Mouse (Mus musculus) hindbrain, postnatal 0 days (tissue): ENCODE data around the gene BC067074. TPM values are rescaled to one million over a fixed set of nuclear protein-coding genes. Genes with fewer than 3 reads are reported as not detected.
A peak's percentile ranks its signal among the peaks of the same experiment; 100 is the strongest.

Source experiments
- ATAC-seq: fragments of 200-750 bp; cut with Nextera tagmentation; 2 replicates; pipeline ENCODE4 v1.8.0; 2017; ENCODE audit warnings: mild to moderate bottlenecking, moderate TSS enrichment, moderate library complexity
- DNase-seq: peaks from one replicate; pipeline ENCODE4 v3.0.0-alpha.2; 2015; ENCODE audit warnings: low spot score
- H3K27ac ChIP-seq: fragments of 300-500 bp; sonication (generic); 2 replicates; pipeline ENCODE4 v1.5.1; 2014; ENCODE audit warnings: mild to moderate bottlenecking
- H3K27me3 ChIP-seq: fragments of 300-500 bp; sonication (generic); 2 replicates; pipeline ENCODE4 v1.6.1; 2014; ENCODE audit warnings: low read length, mixed read lengths; ENCODE audit not compliant: insufficient read depth
- H3K36me3 ChIP-seq: fragments of 300-500 bp; sonication (generic); 2 replicates; pipeline ENCODE4 v1.6.1; 2014; ENCODE audit warnings: low read length, mixed read lengths; ENCODE audit not compliant: insufficient read depth
- H3K4me1 ChIP-seq: fragments of 300-500 bp; sonication (generic); 2 replicates; pipeline ENCODE4 v1.6.1; 2014; ENCODE audit warnings: antibody characterized with exemption, low read length, mixed read lengths; ENCODE audit not compliant: insufficient read depth
- H3K4me2 ChIP-seq: fragments of 300-500 bp; sonication (generic); 2 replicates; pipeline ENCODE4 v1.6.1; 2014; ENCODE audit warnings: low read depth, mild to moderate bottlenecking, low read length, moderate library complexity, mixed read lengths
- H3K4me3 ChIP-seq: fragments of 300-500 bp; sonication (generic); 2 replicates; pipeline ENCODE4 v1.5.1; 2014; ENCODE audit warnings: low read length
- H3K9ac ChIP-seq: fragments of 300-500 bp; sonication (generic); replicated peaks from 2 replicates; pipeline ENCODE4 v1.6.1; 2014; ENCODE audit warnings: mild to moderate bottlenecking, low read length, moderate library complexity, mixed read lengths
- H3K9me3 ChIP-seq: fragments of 300-500 bp; sonication (generic); 2 replicates; pipeline ENCODE4 v1.6.1; 2016; ENCODE audit warnings: low read length, mixed read lengths
- CTCF ChIP-seq: IDR thresholded peaks from 2 replicates; pipeline ENCODE4 v1.5.1; 2016; ENCODE audit warnings: antibody characterized with exemption, control low read depth, low read depth
- WGBS: fragments of 180-500 bp; shearing (Covaris S2); extraction: QIAGEN DNeasy Blood & Tissue Kit; methylation state at CpG from one replicate; pipeline ENCODE4 v1.1.7; 2014; 5-methylcytosine and 5-hydroxymethylcytosine counted together
- polyA plus RNA-seq: library from polyadenylated mRNA; unstranded; fragments of >200 nt; fragmentation: Nextera tagmentation; extraction: Ambion mirVana; gene quantifications from 2 replicates; pipeline ENCODE4 v1.2.1, GENCODE M21; 2015
- total RNA-seq: library from RNA; depleted of rRNA; stranded (reverse); fragments of >200 nt; gene quantifications from 2 replicates; pipeline ENCODE4 v1.2.3, GENCODE M21; 2014

The BC067074 gene
- total and polyA plus RNA-seq, 2 experiments from 2014 or later = 1.1 to 3.0 TPM

- Histone ChIP-seq H3K9me3 (no peaks in the 10 kb centered on the region), H3K27me3 (no peaks in the 10 kb centered on the region), H3K27ac (no peak overlapping the region), H3K36me3 (no peaks in the 10 kb centered on the region), H3K4me1 (no peaks in the 10 kb centered on the region), H3K9ac (no peak overlapping the region), H3K4me2 (no peak overlapping the region), H3K4me3 (no peak overlapping the region)
- WGBS = 80% methylated on average over 2 of the region's 2 CpGs
- ATAC-seq = no peak
- DNase-seq = no peak
- no peak for TF ChIP-seq CTCF
These were observed 111.2 kb downstream of the BC067074 start for GRCm38 (mm10) chr13:113404172-113404571.

- no peak overlapping the region for H3K9ac ChIP-seq
- H3K4me3 ChIP-seq = no peak overlapping the region
- DNase-seq (peak; percentile 83), ATAC-seq (peak; percentile 90)
- H3K9me3 ChIP-seq = no peaks in the 10 kb centered on the region
- 0 out of 2 replicates have a peak overlapping the region, but pooled peaks have one; percentile 13 for H3K4me2 ChIP-seq
- peak; percentile 45 for TF ChIP-seq CTCF
- H3K36me3 ChIP-seq = no peaks in the 10 kb centered on the region
- 0 out of 2 replicates have a peak, but pooled peaks cover 8% of the 10 kb centered on the region for H3K4me1 ChIP-seq
- 15% methylated on average over 12 of the region's 12 CpGs for WGBS
- no peaks in the 10 kb centered on the region for H3K27me3 ChIP-seq
- H3K27ac ChIP-seq = no peak overlapping the region
These were observed 117.0 kb downstream of the BC067074 start for GRCm38 (mm10) chr13:113409941-113410340.

- ATAC-seq (no peak), DNase-seq (no peak)
- H3K9me3 ChIP-seq = no peaks in the 10 kb centered on the region
- 89% methylated on average over 7 of the region's 7 CpGs for WGBS
- H3K4me1 ChIP-seq = 0 out of 2 replicates have a peak, but pooled peaks cover 5% of the 10 kb centered on the region
- no peak overlapping the region for H3K27ac ChIP-seq
- no peaks in the 10 kb centered on the region for H3K36me3 ChIP-seq
- H3K9ac ChIP-seq = no peak overlapping the region
- no peak overlapping the region for H3K4me2 ChIP-seq
- H3K4me3 ChIP-seq = no peak overlapping the region
- H3K27me3 ChIP-seq = no peaks in the 10 kb centered on the region
- no peak for TF ChIP-seq CTCF
These were observed 122.6 kb downstream of the BC067074 start for GRCm38 (mm10) chr13:113415527-113415926.

- no peak for TF ChIP-seq CTCF
- Histone ChIP-seq H3K4me1 (0 out of 2 replicates have a peak, but pooled peaks cover 5% of the 10 kb centered on the region), H3K36me3 (no peaks in the 10 kb centered on the region), H3K27me3 (no peaks in the 10 kb centered on the region), H3K27ac (no peak overlapping the region), H3K9me3 (no peaks in the 10 kb centered on the region), H3K4me3 (no peak overlapping the region), H3K4me2 (no peak overlapping the region), H3K9ac (no peak overlapping the region)
- WGBS = 92% methylated on average over 4 of the region's 4 CpGs
- no peak for ATAC-seq
- no peak for DNase-seq
These were observed 124.0 kb downstream of the BC067074 start for GRCm38 (mm10) chr13:113416986-113417385.

- Histone ChIP-seq H3K4me2 (no peak overlapping the region), H3K4me1 (0 out of 2 replicates have a peak, but pooled peaks cover 5% of the 10 kb centered on the region), H3K4me3 (no peak overlapping the region), H3K9ac (no peak overlapping the region), H3K27ac (no peak overlapping the region), H3K9me3 (no peaks in the 10 kb centered on the region), H3K27me3 (no peaks in the 10 kb centered on the region), H3K36me3 (no peaks in the 10 kb centered on the region)
- peak; percentile 64 for DNase-seq
- TF ChIP-seq CTCF = no peak
- ATAC-seq = peak; percentile 70
- WGBS = 28% methylated on average over 9 of the region's 9 CpGs
These were observed 125.0 kb downstream of the BC067074 start for GRCm38 (mm10) chr13:113417757-113418483.

GRCm38 (mm10) chr13:113418632-113419031, 125.7 kb downstream of the BC067074 start:
- DNase-seq (no peak), ATAC-seq (no peak)
- Histone ChIP-seq H3K4me2 (no peak overlapping the region), H3K27ac (no peak overlapping the region), H3K9ac (no peak overlapping the region), H3K27me3 (no peaks in the 10 kb centered on the region), H3K4me1 (0 out of 2 replicates have a peak, but pooled peaks cover 5% of the 10 kb centered on the region), H3K9me3 (no peaks in the 10 kb centered on the region), H3K36me3 (no peaks in the 10 kb centered on the region), H3K4me3 (no peak overlapping the region)
- WGBS = 54% methylated on average over 3 of the region's 3 CpGs
- no peak for TF ChIP-seq CTCF

GRCm38 (mm10) chr13:113421472-113421871, 128.5 kb downstream of the BC067074 start:
- 72% methylated on average over 3 of the region's 3 CpGs for WGBS
- Histone ChIP-seq H3K9ac (no peak overlapping the region), H3K4me1 (0 out of 2 replicates have a peak, but pooled peaks cover 5% of the 10 kb centered on the region), H3K27me3 (no peaks in the 10 kb centered on the region), H3K27ac (no peak overlapping the region), H3K9me3 (no peaks in the 10 kb centered on the region), H3K4me2 (no peak overlapping the region), H3K4me3 (no peak overlapping the region), H3K36me3 (no peaks in the 10 kb centered on the region)
- ATAC-seq = no peak
- DNase-seq = no peak
- TF ChIP-seq CTCF = no peak
